Mouse (Mus musculus): ENCODE results near the gene Sik1.

DNA sequence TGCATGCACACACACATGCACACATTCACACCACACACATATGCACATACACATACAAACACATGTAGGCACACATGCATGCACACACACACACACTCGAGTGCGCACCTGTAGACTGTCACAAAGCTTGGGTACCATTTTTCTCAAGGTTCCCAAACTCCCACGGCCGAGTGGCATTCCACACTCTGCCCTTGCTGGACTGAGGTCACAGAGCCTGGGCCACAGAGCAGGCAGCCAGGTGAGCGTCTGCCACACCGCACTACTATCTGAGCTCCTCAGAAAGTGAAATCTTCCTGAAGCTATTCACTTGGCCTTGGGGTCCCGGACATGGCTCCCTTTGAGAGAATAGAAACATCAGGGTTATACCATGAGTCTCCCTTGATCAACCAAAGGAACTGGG, 40.7 kb upstream of the Sik1 start:
- TF ChIP-seq POLR2A (IDR thresholded peaks at IDR 0.05; ENCODE audit: borderline replicate concordance, low read depth, low read length) (no peak), CTCF (IDR thresholded peaks at IDR 0.05; ENCODE audit: low read depth, low read length) (no peak)
